Comparison of ENCODE assay signal across 8 mouse cellular contexts in genomic region chr8:70873364-70873985, GRCm38 (mm10). TPM values are rescaled to one million over a fixed set of nuclear protein-coding genes. Genes with fewer than 3 reads are reported as not detected.
DNase-seq lines count a peak whose midpoint lies in the region; ATAC-seq and TF ChIP-seq lines count a peak whose summit lies in the region.

Gene Ccdc124 (minus strand): TSS chr8:70873935.

- TF ChIP-seq CTCF in MEL (IDR thresholded peaks at IDR 0.05 in 2 of 3, conservative IDR thresholded peaks at IDR 0.05 in 1 of 3; ENCODE audit: control insufficient read depth in 1 of 3, insufficient read depth in 1 of 3, low read depth in 2 of 3, low read length in 3 of 3, poor library complexity in 1 of 3, severe bottlenecking in 1 of 3), result peak; percentile 80 to 97 (median 95)
- peak; percentile 99 for TF ChIP-seq CTCF in lung, postnatal 0 days (IDR thresholded peaks at IDR 0.05)

- peak within 1 kb of the TSS; percentile 98 for H3K9ac ChIP-seq in MEL (ENCODE audit: control insufficient read depth, low read depth, low read length, poor library complexity, severe bottlenecking)
- peak within 1 kb of the TSS; percentile 84 for H3K9ac ChIP-seq in lung, postnatal 0 days (replicated peaks; ENCODE audit: low read depth)

- H3K4me3 ChIP-seq in MEL (ENCODE audit: control insufficient read depth in 1 of 2, insufficient read depth in 1 of 2, low read depth in 2 of 2, low read length in 2 of 2), result peak within 1 kb of the TSS; percentile 87 to 97
- H3K4me3 ChIP-seq in hindbrain, embryonic 10.5 days, result peak within 1 kb of the TSS; percentile 93
- H3K4me3 ChIP-seq in lung, postnatal 0 days (ENCODE audit: low read depth, low read length), result peak within 1 kb of the TSS; percentile 74

- no peak for TF ChIP-seq EP300 in MEL (IDR thresholded peaks at IDR 0.05; ENCODE audit: low read depth in 1 of 2, low read length in 2 of 2)
- TF ChIP-seq EP300 in lung, postnatal 0 days (IDR thresholded peaks at IDR 0.05), result no peak

- WGBS in hindbrain, embryonic 10.5 days, result under 1% methylated on average over 46 of the region's 46 CpGs
- under 1% methylated on average over 46 of the region's 46 CpGs for WGBS in lung, postnatal 0 days

- H3K9me3 ChIP-seq in MEL (replicated peaks; ENCODE audit: insufficient read depth, low read length), result no peaks in the 10 kb centered on the region
- H3K9me3 ChIP-seq in hindbrain, embryonic 10.5 days, result no peaks in the 10 kb centered on the region
- H3K9me3 ChIP-seq in lung, postnatal 0 days (ENCODE audit: low read length), result no peaks in the 10 kb centered on the region

- H3K4me2 ChIP-seq in lung, postnatal 0 days (replicated peaks; ENCODE audit: low read depth, low read length), result peak within 1 kb of the TSS; percentile 85

- DNase-seq in MEL (ENCODE audit: low read depth, low spot score), result peak; percentile 97
- peak; percentile 97 for DNase-seq in cerebellum, adult 8-10 months
- DNase-seq in hindbrain, embryonic 10.5 days (ENCODE audit: low spot score), result peak; percentile 94
- peak; percentile 96 for DNase-seq in layer of hippocampus, adult 9-11 months
- peak; percentile 96 for DNase-seq in lung, postnatal 0 days (ENCODE audit: low spot score)
- DNase-seq in ovary, postnatal 14 days (ENCODE audit: low spot score), result peak; percentile 97
- peak; percentile 96 for DNase-seq in thymus, postnatal 14 days

- TF ChIP-seq RAD21 in MEL (IDR thresholded peaks at IDR 0.05; ENCODE audit: low read depth, low read length), result peak; percentile 83

- TF ChIP-seq POLR2A in MEL (IDR thresholded peaks at IDR 0.05; ENCODE audit: control insufficient read depth in 1 of 2, insufficient read depth in 1 of 2, low read depth in 1 of 2, low read length in 2 of 2, poor library complexity in 1 of 2), result peak; percentile 29 to 37; a peak in 1 of 4 replicates

- no peaks in the 10 kb centered on the region for H3K36me3 ChIP-seq in MEL (ENCODE audit: control insufficient read depth in 1 of 2, insufficient read depth in 2 of 2, low read length in 2 of 2)
- peaks cover 6% of the 10 kb centered on the region; the same call in 1 of the 2 replicates for H3K36me3 ChIP-seq in hindbrain, embryonic 10.5 days
- no peaks in the 10 kb centered on the region for H3K36me3 ChIP-seq in lung, postnatal 0 days (ENCODE audit: insufficient read depth, low read length)

- H3K4me1 ChIP-seq in MEL (ENCODE audit: control insufficient read depth in 1 of 2, insufficient read depth in 2 of 2, low read length in 2 of 2), result peaks cover 0 to 7% of the 10 kb centered on the region in 2 experiments; a peak in 1 of 4 replicates
- H3K4me1 ChIP-seq in hindbrain, embryonic 10.5 days (replicated peaks), result peaks cover 44% of the 10 kb centered on the region
- H3K4me1 ChIP-seq in lung, postnatal 0 days (ENCODE audit: insufficient read depth, low read depth, low read length), result peaks cover 4% of the 10 kb centered on the region; the same call in 1 of the 2 replicates

- peak; percentile 73 for ATAC-seq in frontal cortex, adult (ENCODE audit: low TSS enrichment)
- peak; percentile 95 for ATAC-seq in lung, postnatal 0 days

- peaks cover 5% of the 10 kb centered on the region for H3K79me2 ChIP-seq in MEL (ENCODE audit: control insufficient read depth, insufficient read depth, low read length, poor library complexity)

- H3K27me3 ChIP-seq in MEL (ENCODE audit: control insufficient read depth in 1 of 2, insufficient read depth in 2 of 2, low read length in 2 of 2), result no peaks in the 10 kb centered on the region
- H3K27me3 ChIP-seq in hindbrain, embryonic 10.5 days (ENCODE audit: insufficient read depth, poor library complexity, severe bottlenecking), result peaks cover 3% of the 10 kb centered on the region; the same call in 1 of the 2 replicates
- H3K27me3 ChIP-seq in lung, postnatal 0 days (replicated peaks; ENCODE audit: insufficient read depth, low read length), result no peaks in the 10 kb centered on the region

- H3K27ac ChIP-seq in MEL (ENCODE audit: control insufficient read depth, low read depth, low read length), result peak within 1 kb of the TSS; percentile 94
- H3K27ac ChIP-seq in hindbrain, embryonic 10.5 days, result peak within 1 kb of the TSS; percentile 95
- peak within 1 kb of the TSS; percentile 68 for H3K27ac ChIP-seq in lung, postnatal 0 days (ENCODE audit: low read length)

TF ChIP-seq in MEL, 35 proteins besides CTCF, POLR2A, EP300 and RAD21:
- TF ChIP-seq ETS1 (IDR thresholded peaks at IDR 0.05; ENCODE audit: low read depth, low read length), result peak; percentile 20; the same call in 1 of the 2 replicates
- peak; percentile 79 for TF ChIP-seq SMC3 (IDR thresholded peaks at IDR 0.05; ENCODE audit: low read depth, low read length)
- no peak for TF ChIP-seq UBTF (IDR thresholded peaks at IDR 0.05; ENCODE audit: borderline replicate concordance, insufficient read depth, low read depth, low read length)
- no peak for TF ChIP-seq ZMIZ1 (IDR thresholded peaks at IDR 0.05; ENCODE audit: low read depth, low read length)
- peak; percentile 93 for TF ChIP-seq HCFC1 (IDR thresholded peaks at IDR 0.05; ENCODE audit: low read depth, low read length)
- 0 out of 2 replicates have a peak, but pooled peaks have one; percentile 8 for TF ChIP-seq TBP (IDR thresholded peaks at IDR 0.05; ENCODE audit: low read depth, low read length)
- TF ChIP-seq JUND (IDR thresholded peaks at IDR 0.05; ENCODE audit: low read depth, low read length), result no peak
- TF ChIP-seq USF1 (IDR thresholded peaks at IDR 0.05; ENCODE audit: low read depth, low read length), result no peak
- no peak for TF ChIP-seq E2F4 (IDR thresholded peaks at IDR 0.05; ENCODE audit: borderline replicate concordance, low read depth, low read length)
- TF ChIP-seq RCOR1 (IDR thresholded peaks at IDR 0.05; ENCODE audit: low read depth, low read length), result peak; percentile 91
- no peak for TF ChIP-seq CHD1 (IDR thresholded peaks at IDR 0.05; ENCODE audit: low read depth, low read length)
- no peak for TF ChIP-seq MYB (IDR thresholded peaks at IDR 0.05; ENCODE audit: low read depth, low read length)
- TF ChIP-seq ZKSCAN1 (IDR thresholded peaks at IDR 0.05; ENCODE audit: low read depth, low read length), result no peak
- TF ChIP-seq TAL1 (IDR thresholded peaks at IDR 0.05; ENCODE audit: low read length), result no peak
- TF ChIP-seq ZNF384 (IDR thresholded peaks at IDR 0.05; ENCODE audit: low read depth, low read length), result no peak
- peak; percentile 63 for TF ChIP-seq MYC (IDR thresholded peaks at IDR 0.05; ENCODE audit: low read depth, low read length)
- no peak for TF ChIP-seq POLR2AphosphoS2 (IDR thresholded peaks at IDR 0.05; ENCODE audit: low read length)
- TF ChIP-seq USF2 (IDR thresholded peaks at IDR 0.05; ENCODE audit: borderline replicate concordance in 1 of 2, insufficient read depth in 1 of 2, low read depth in 1 of 2, low read length in 2 of 2), result no peak
- TF ChIP-seq MEF2A (IDR thresholded peaks at IDR 0.05; ENCODE audit: extremely low read depth, insufficient replicate concordance, low read depth, low read length, poor library complexity, severe bottlenecking), result no peak
- peak; percentile 81 for TF ChIP-seq ELF1 (IDR thresholded peaks at IDR 0.05; ENCODE audit: low read depth, low read length)
- TF ChIP-seq MXI1 (IDR thresholded peaks at IDR 0.05; ENCODE audit: low read depth, low read length), result peak; percentile 81
- peak; percentile 84 for TF ChIP-seq MAZ (IDR thresholded peaks at IDR 0.05; ENCODE audit: low read depth, low read length)
- TF ChIP-seq NRF1 (IDR thresholded peaks at IDR 0.05; ENCODE audit: insufficient read depth, low read depth, low read length, poor library complexity, severe bottlenecking), result peak; percentile 78
- TF ChIP-seq KAT2A (conservative IDR thresholded peaks at IDR 0.05; ENCODE audit: low read depth, low read length), result peak; percentile 86
- TF ChIP-seq CHD2 (IDR thresholded peaks at IDR 0.05; ENCODE audit: low read length), result no peak
- peak; percentile 65 for TF ChIP-seq ZC3H11A (IDR thresholded peaks at IDR 0.05; ENCODE audit: low read depth, low read length)
- no peak for TF ChIP-seq GATA1 (IDR thresholded peaks at IDR 0.05; ENCODE audit: low read depth, low read length)
- no peak for TF ChIP-seq GABPA (IDR thresholded peaks at IDR 0.05; ENCODE audit: low read depth, low read length)
- peak; percentile 4; the same call in 1 of the 2 replicates for TF ChIP-seq NELFE (IDR thresholded peaks at IDR 0.05; ENCODE audit: low read depth, low read length)
- no peak for TF ChIP-seq MAX (IDR thresholded peaks at IDR 0.05; ENCODE audit: low read length)
- TF ChIP-seq BHLHE40 (IDR thresholded peaks at IDR 0.05; ENCODE audit: borderline replicate concordance, low read depth, low read length), result no peak
- no peak for TF ChIP-seq POLR2AphosphoS5 (IDR thresholded peaks at IDR 0.05; ENCODE audit: borderline replicate concordance, low read depth, low read length)
- no peak for TF ChIP-seq MAFK (IDR thresholded peaks at IDR 0.05; ENCODE audit: borderline replicate concordance, low read depth, low read length)
- peak; percentile 79; the same call in 1 of the 2 replicates for TF ChIP-seq SIN3A (IDR thresholded peaks at IDR 0.05; ENCODE audit: low read length)
- 0 out of 2 replicates have a peak, but pooled peaks have one; percentile 34 for TF ChIP-seq TCF12 (IDR thresholded peaks at IDR 0.05; ENCODE audit: low read depth, low read length)

RNA-seq across cellular contexts. Expression of gene Ccdc124, which starts in this region (rescaled TPM):
- total RNA-seq in MEL (2012; rRNA removed), result 47.5 and 47.6 TPM in 2 replicates
- 10 to 100 TPM in 1 of 2 experiments, not detected in 1; 87.1 TPM for polyA plus RNA-seq in MEL (2012; ENCODE audit: insufficient read depth in 1 of 2, insufficient read length in 2 of 2, low read depth in 1 of 2, low replicate concordance in 2 of 2, missing spikeins in 1 of 2)
- 172 and 182 TPM in 2 replicates for polyA plus RNA-seq in hindbrain, embryonic 10.5 days (2016; fragmentation: Nextera tagmentation; extraction: Ambion mirVana)
- polyA plus RNA-seq in lung, postnatal 0 days (2015; fragmentation: Nextera tagmentation; extraction: Ambion mirVana), result 63.7 and 68.5 TPM in 2 replicates

Comparison
In these comparisons a context has a peak if more than half of its experiments do, and no peak if none do; other contexts are left out.
1. Peak in every context shown above with its lines: DNase-seq, ATAC-seq, H3K4me3 ChIP-seq and H3K27ac ChIP-seq.